10 mouse cellular contexts compared by ENCODE assay signal in genomic region chr6:30674714-30675280, GRCm38 (mm10). TPM values are rescaled to one million over a fixed set of nuclear protein-coding genes. Genes with fewer than 3 reads are reported as not detected.
DNase-seq lines count a peak whose midpoint lies in the region; ATAC-seq and TF ChIP-seq lines count a peak whose summit lies in the region.
"Had no signal": no experiment of that assay in that cellular context is flagged by ENCODE, and none has a peak within 500 bp of the region (broad histone marks: within the 10 kb centered on the region; RNA-seq: fewer than 3 reads in every experiment).

No protein-coding gene starts in this region.

- H3K4me1 ChIP-seq in lung, adult 2 months (ENCODE audit: control insufficient read depth, insufficient read depth, low read length): peaks cover 13% of the 10 kb centered on the region
- H3K4me1 ChIP-seq in forebrain, embryonic 13.5 days: peaks cover 59% of the 10 kb centered on the region
- peaks cover 24% of the 10 kb centered on the region for H3K4me1 ChIP-seq in intestine, embryonic 16.5 days (ENCODE audit: control insufficient read depth, insufficient read depth, low read length)
- peaks cover 29% of the 10 kb centered on the region for H3K4me1 ChIP-seq in neural tube, embryonic 14.5 days (ENCODE audit: control insufficient read depth, insufficient read depth, low read length)

- ATAC-seq in forebrain, embryonic 13.5 days: peak; percentile 47; the same call in 1 of the 2 replicates
- peak; percentile 38 for ATAC-seq in intestine, embryonic 16.5 days
- peak; percentile 49; the same call in 1 of the 2 replicates for ATAC-seq in neural tube, embryonic 14.5 days (ENCODE audit: low read depth)
- ATAC-seq in erythroblast, adult 5-6 weeks (replicated peaks; ENCODE audit: low FRiP score, poor library complexity, severe bottlenecking): no peak
- ATAC-seq: Patski had no signal

- peak overlapping the region; percentile 64; the same call in 1 of the 2 replicates for H3K9ac ChIP-seq in forebrain, embryonic 13.5 days
- H3K9ac ChIP-seq in intestine, embryonic 16.5 days (ENCODE audit: low read depth, low read length): peak overlapping the region; percentile 64; the same call in 1 of the 2 replicates
- H3K9ac ChIP-seq in neural tube, embryonic 14.5 days (replicated peaks; ENCODE audit: low read depth, low read length): peak overlapping the region; percentile 53; the same call in 1 of the 2 replicates

- DNase-seq in lung, adult 2 months: no peak
- DNase-seq in lung, postnatal 4 days: no peak
- DNase-seq in urinary bladder, adult 18-20 months (ENCODE audit: low spot score in 2 of 2): no peak
- DNase-seq in cerebellum, postnatal 4 days (ENCODE audit: low spot score in 2 of 2): no peak

- no peaks in the 10 kb centered on the region for H3K27me3 ChIP-seq in forebrain, embryonic 13.5 days
- no peaks in the 10 kb centered on the region for H3K27me3 ChIP-seq in intestine, embryonic 16.5 days (replicated peaks; ENCODE audit: control insufficient read depth, insufficient read depth, low read length)
- no peaks in the 10 kb centered on the region for H3K27me3 ChIP-seq in neural tube, embryonic 14.5 days (ENCODE audit: control insufficient read depth, insufficient read depth, low read length)
- H3K27me3 ChIP-seq: Patski had no signal

- WGBS in lung, adult 2 months: 28% methylated on average over 9 of the region's 9 CpGs
- WGBS in forebrain, embryonic 13.5 days: 18% methylated on average over 9 of the region's 9 CpGs
- whole genome bisulfite sequencing in intestine, embryonic 16.5 days: 42% methylated on average over 9 of the region's 9 CpGs
- 35% methylated on average over 9 of the region's 9 CpGs for WGBS in neural tube, embryonic 14.5 days

- no peaks in the 10 kb centered on the region for H3K36me3 ChIP-seq in forebrain, embryonic 13.5 days (ENCODE audit: poor library complexity, severe bottlenecking)
- H3K36me3 ChIP-seq in intestine, embryonic 16.5 days (ENCODE audit: control insufficient read depth, insufficient read depth, low read length): no peaks in the 10 kb centered on the region
- H3K36me3 ChIP-seq in neural tube, embryonic 14.5 days (ENCODE audit: control insufficient read depth, insufficient read depth, low read length): no peaks in the 10 kb centered on the region

- TF ChIP-seq CTCF in lung, adult 2 months (IDR thresholded peaks at IDR 0.05; ENCODE audit: insufficient read depth, low read length): no peak

- no peak for TF ChIP-seq POLR2A in lung, adult 2 months (IDR thresholded peaks at IDR 0.05; ENCODE audit: borderline replicate concordance, extremely low read depth, low read depth, low read length)

- peak overlapping the region; percentile 30 for H3K4me3 ChIP-seq in lung, adult 2 months (replicated peaks; ENCODE audit: extremely low read depth, low read depth, low read length)
- H3K4me3 ChIP-seq in forebrain, embryonic 13.5 days: no peak overlapping the region
- H3K4me3 ChIP-seq in intestine, embryonic 16.5 days (ENCODE audit: low read length): no peak overlapping the region
- no peak overlapping the region for H3K4me3 ChIP-seq in neural tube, embryonic 14.5 days (ENCODE audit: low read depth, low read length)
- H3K4me3 ChIP-seq: erythroblast, embryonic 14.5 days had no signal

- H3K27ac ChIP-seq in forebrain, embryonic 13.5 days: peak overlapping the region; percentile 94
- peak overlapping the region; percentile 90 for H3K27ac ChIP-seq in intestine, embryonic 16.5 days (ENCODE audit: low read length)
- H3K27ac ChIP-seq in neural tube, embryonic 14.5 days (ENCODE audit: low read depth, low read length): peak overlapping the region; percentile 90

- peak overlapping the region; percentile 52 for H3K4me2 ChIP-seq in forebrain, embryonic 13.5 days
- H3K4me2 ChIP-seq in intestine, embryonic 16.5 days (ENCODE audit: low read depth, low read length): peak overlapping the region; percentile 28; the same call in 1 of the 2 replicates
- peak overlapping the region; percentile 32 for H3K4me2 ChIP-seq in neural tube, embryonic 14.5 days (ENCODE audit: low read depth, low read length)

- no peaks in the 10 kb centered on the region for H3K9me3 ChIP-seq in forebrain, embryonic 13.5 days (replicated peaks)
- H3K9me3 ChIP-seq in intestine, embryonic 16.5 days (ENCODE audit: control insufficient read depth, low read length): no peaks in the 10 kb centered on the region
- no peaks in the 10 kb centered on the region for H3K9me3 ChIP-seq in neural tube, embryonic 14.5 days (ENCODE audit: control insufficient read depth, low read length)

RNA-seq across cellular contexts. Expression of gene Cep41, which starts 18.8 kb away (rescaled TPM):
- 3.7 and 4.6 TPM in 2 replicates for polyA plus RNA-seq in lung, adult 2 months (2012; rRNA removed)
- polyA plus RNA-seq in forebrain, embryonic 13.5 days (2015; fragmentation: Nextera tagmentation; extraction: Ambion mirVana): 19.5 and 19.6 TPM in 2 replicates
- 6.2 and 6.6 TPM in 2 replicates for polyA plus RNA-seq in intestine, embryonic 16.5 days (2015; fragmentation: Nextera tagmentation; extraction: Ambion mirVana)
- 12.1 and 12.6 TPM in 2 replicates for polyA plus RNA-seq in neural tube, embryonic 14.5 days (2014; fragmentation: Nextera tagmentation; extraction: Ambion mirVana)
- total RNA-seq in erythroblast, adult 5-6 weeks (2015; ENCODE audit: low replicate concordance): 3.5 and 5.0 TPM in 2 replicates
- 0.77 and 4.5 TPM in 2 replicates for total RNA-seq in erythroblast, adult 5-6 weeks (2017; ENCODE audit: low replicate concordance)

RNA-seq across cellular contexts. Expression of gene Cpa1, which starts 35.8 kb away (rescaled TPM):
- polyA plus RNA-seq in lung, adult 2 months (2012; rRNA removed): 0.39 and 4.3 TPM in 2 replicates
- 0.96 and 1.3 TPM in 2 replicates for polyA plus RNA-seq in forebrain, embryonic 13.5 days (2015; fragmentation: Nextera tagmentation; extraction: Ambion mirVana)
- polyA plus RNA-seq in intestine, embryonic 16.5 days (2015; fragmentation: Nextera tagmentation; extraction: Ambion mirVana): 358 and 408 TPM in 2 replicates
- polyA plus RNA-seq in neural tube, embryonic 14.5 days (2014; fragmentation: Nextera tagmentation; extraction: Ambion mirVana): 0.37 and 0.50 TPM in 2 replicates
- not detected in 2 replicates for total RNA-seq in erythroblast, adult 5-6 weeks (2015; ENCODE audit: low replicate concordance)
- not detected in 2 replicates for total RNA-seq in erythroblast, adult 5-6 weeks (2017; ENCODE audit: low replicate concordance)
- polyA plus RNA-seq: erythroblast, embryonic 14.5 days; Patski had no signal

RNA-seq across cellular contexts. Expression of gene Mest, which starts 48.5 kb away (rescaled TPM):
- 108 and 160 TPM in 2 replicates for polyA plus RNA-seq in lung, adult 2 months (2012; rRNA removed)
- 443 and 547 TPM in 2 replicates for polyA plus RNA-seq in forebrain, embryonic 13.5 days (2015; fragmentation: Nextera tagmentation; extraction: Ambion mirVana)
- 558 and 560 TPM in 2 replicates for polyA plus RNA-seq in intestine, embryonic 16.5 days (2015; fragmentation: Nextera tagmentation; extraction: Ambion mirVana)
- 353 and 390 TPM in 2 replicates for polyA plus RNA-seq in neural tube, embryonic 14.5 days (2014; fragmentation: Nextera tagmentation; extraction: Ambion mirVana)
- not detected in 2 replicates for total RNA-seq in erythroblast, adult 5-6 weeks (2015; ENCODE audit: low replicate concordance)
- not detected in 2 replicates for total RNA-seq in erythroblast, adult 5-6 weeks (2017; ENCODE audit: low replicate concordance)

Comparison
In these comparisons a context has a peak if more than half of its experiments do, and no peak if none do; other contexts are left out.
1. RNA of gene Cpa1, which starts 35.8 kb away (polyA plus RNA-seq): 358 to 408 TPM in intestine, embryonic 16.5 days; 0.96 to 1.3 TPM in forebrain, embryonic 13.5 days, 0.37 to 0.50 TPM in neural tube, embryonic 14.5 days and 0.39 to 4.3 TPM in lung, adult 2 months; every median in the first group is over 10 times any median in the second.
2. Peak in every context shown above with its lines, with median percentiles within 50 percentile points of each other: H3K27ac ChIP-seq, H3K4me2 ChIP-seq and H3K9ac ChIP-seq.